Mouse (Mus musculus) cerebellum, adult 2 months (tissue): Measurements from ENCODE around the gene Vps13c.

Source experiments
- CTCF ChIP-seq: fragments of 200-500 bp; IDR thresholded peaks from 2 replicates; pipeline ENCODE4 v1.5.1; 2011; ENCODE audit warnings: low read depth, mild to moderate bottlenecking, control low read depth, low read length, moderate library complexity, borderline replicate concordance; ENCODE audit not compliant: insufficient read depth
- POLR2A ChIP-seq: fragments of 200-500 bp; IDR thresholded peaks from 2 replicates; pipeline ENCODE4 v1.6.1; 2011; ENCODE audit warnings: low read length, control low read depth, borderline replicate concordance; ENCODE audit not compliant: insufficient read depth

DNA sequence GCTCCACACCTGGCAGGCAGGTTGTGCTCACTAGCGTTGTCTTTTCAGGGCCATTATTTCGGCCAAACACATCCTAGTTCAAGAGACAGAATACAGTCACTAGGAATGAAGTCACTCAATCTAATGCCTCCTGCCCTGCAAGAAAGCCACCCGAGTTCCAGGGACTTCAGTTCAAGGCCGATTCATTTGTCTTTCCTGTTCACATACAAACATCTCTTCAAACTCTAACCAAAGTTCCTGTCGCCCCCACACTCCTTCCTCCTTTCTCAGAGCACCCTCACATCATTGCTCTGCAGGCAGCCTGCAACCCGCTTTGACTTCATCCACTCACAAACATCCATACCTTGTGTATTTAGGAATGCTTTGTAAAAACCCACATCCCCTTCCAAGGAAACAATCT, 46.7 kb upstream of the Vps13c start:
- TF ChIP-seq CTCF (no peak), POLR2A (no peak)
